Mouse (Mus musculus) cortical plate, adult 2 months (tissue): ENCODE measurements around the gene Evc2. TPM values are rescaled to one million over a fixed set of nuclear protein-coding genes. Genes with fewer than 3 reads are reported as not detected.

Experiments
- H3K27ac ChIP-seq: fragments of 200-500 bp; 2 replicates; pipeline ENCODE4 v1.5.1; 2012; ENCODE audit warnings: low read length, control low read depth, inconsistent platforms; ENCODE audit not compliant: insufficient read depth
- H3K4me1 ChIP-seq: fragments of 200-500 bp; 2 replicates; pipeline ENCODE4 v1.6.1; 2011; ENCODE audit warnings: low read length; ENCODE audit not compliant: control insufficient read depth, insufficient read depth
- H3K4me3 ChIP-seq: fragments of 200-500 bp; 2 replicates; pipeline ENCODE4 v1.5.1; 2011; ENCODE audit warnings: mild to moderate bottlenecking, low read length, control low read depth; ENCODE audit not compliant: insufficient read depth
- CTCF ChIP-seq: fragments of 200-500 bp; IDR thresholded peaks from 2 replicates; pipeline ENCODE4 v1.5.1; 2011; ENCODE audit warnings: mild to moderate bottlenecking, control low read depth, low read length; ENCODE audit not compliant: insufficient read depth; ENCODE audit errors: extremely low read depth
- POLR2A ChIP-seq: fragments of 200-500 bp; IDR thresholded peaks from 2 replicates; pipeline ENCODE4 v1.6.1; 2011; ENCODE audit warnings: mild to moderate bottlenecking, low read length, control low read depth; ENCODE audit not compliant: insufficient read depth; ENCODE audit errors: extremely low read depth
- polyA plus RNA-seq: library from polyadenylated mRNA; depleted of rRNA; stranded (reverse); fragments of >200 nt; gene quantifications from 2 replicates; pipeline ENCODE4 v1.2.3, GENCODE M21; 2012

The Evc2 gene
- polyA plus RNA-seq, 1 experiment: 20.5 TPM

GRCm38 (mm10) chr5:37330449-37331132, 7.7 kb upstream of the Evc2 start:
- H3K4me1 ChIP-seq: no peaks in the 10 kb centered on the region
- H3K4me3 ChIP-seq: no peak overlapping the region
- TF ChIP-seq POLR2A: no peak
- no peak for TF ChIP-seq CTCF
- no peak overlapping the region for H3K27ac ChIP-seq

GRCm38 (mm10) chr5:37331133-37331505, 7.2 kb upstream of the Evc2 start:
- no peaks in the 10 kb centered on the region for H3K4me1 ChIP-seq
- no peak for TF ChIP-seq CTCF
- TF ChIP-seq POLR2A: no peak
- H3K4me3 ChIP-seq: no peak overlapping the region
- no peak overlapping the region for H3K27ac ChIP-seq

GRCm38 (mm10) chr5:37332066-37332465, 6.2 kb upstream of the Evc2 start:
- no peak overlapping the region for H3K4me3 ChIP-seq
- peaks cover 1% of the 10 kb centered on the region; the same call in 1 of the 2 replicates for H3K4me1 ChIP-seq
- TF ChIP-seq CTCF: no peak
- TF ChIP-seq POLR2A: no peak
- H3K27ac ChIP-seq: no peak overlapping the region

GRCm38 (mm10) chr5:37335061-37335460, 3.2 kb upstream of the Evc2 start:
- Histone ChIP-seq H3K27ac (no peak overlapping the region), H3K4me1 (peaks cover 6% of the 10 kb centered on the region), H3K4me3 (no peak overlapping the region)
- no peak for TF ChIP-seq CTCF
- TF ChIP-seq POLR2A: no peak

DNA sequence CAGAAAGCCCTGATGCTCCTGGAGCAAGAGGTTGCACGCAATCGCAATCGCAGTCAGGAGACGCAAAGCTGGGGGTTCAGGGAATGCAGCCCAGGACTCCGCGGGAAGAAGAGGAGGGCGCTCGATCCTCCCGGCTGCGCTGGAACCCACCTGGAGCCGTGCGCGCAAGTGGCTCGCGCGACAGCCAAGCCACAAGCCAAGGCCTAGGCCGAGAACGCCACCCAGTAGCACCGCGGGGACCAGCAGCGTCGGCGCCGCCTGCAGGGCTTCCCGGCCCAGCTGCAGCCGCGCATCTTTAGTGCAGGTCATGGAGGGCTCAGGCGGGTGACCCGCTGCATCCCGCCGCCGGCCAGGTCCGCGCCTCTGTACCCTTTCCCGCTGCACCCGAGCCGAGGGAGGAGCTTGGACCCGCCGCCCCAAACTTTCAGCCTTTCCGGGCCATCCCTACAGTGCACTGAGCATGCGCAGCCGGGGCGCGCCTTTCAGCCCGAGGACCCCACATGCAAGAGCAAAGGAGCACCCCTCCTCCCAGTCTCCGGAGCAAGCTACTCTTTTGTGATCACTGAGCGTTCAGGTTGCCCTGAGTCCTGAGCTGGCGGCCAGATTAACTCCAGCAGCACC, 1.7 kb upstream of the Evc2 start, which contains the start of gene Evc:
Evc (minus strand) TSS at position 410 of the 621 bp plus-strand sequence.
- Histone ChIP-seq H3K4me3 (peak within 1 kb of the TSS; percentile 39), H3K27ac (no peak within 1 kb of the TSS), H3K4me1 (peaks cover 6% of the 10 kb centered on the region)
- TF ChIP-seq POLR2A (no peak), CTCF (no peak)

DNA sequence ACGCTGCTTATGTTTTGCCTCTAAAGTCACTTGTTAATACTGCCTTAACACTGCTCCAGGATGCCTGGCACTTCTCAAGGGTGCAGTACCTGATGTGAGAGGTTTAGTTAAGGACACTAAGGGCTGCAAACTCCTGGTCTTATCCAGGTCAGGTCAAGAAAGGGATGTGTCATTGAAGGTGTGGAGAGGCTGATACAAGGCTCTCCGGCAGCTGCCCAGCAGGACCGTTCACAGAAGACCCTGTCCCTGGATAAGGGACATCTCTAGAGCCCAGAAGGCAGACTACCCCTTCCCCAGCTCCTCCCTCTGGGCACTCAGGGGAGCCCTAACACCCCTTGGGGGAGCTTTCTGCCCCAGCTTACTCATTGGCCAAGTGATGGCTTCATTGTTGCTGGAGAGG, 603 bp upstream of the Evc2 start:
- no peak for TF ChIP-seq CTCF
- no peak for TF ChIP-seq POLR2A
- H3K4me3 ChIP-seq: no peak overlapping the region
- H3K27ac ChIP-seq: no peak overlapping the region
- peaks cover 6% of the 10 kb centered on the region for H3K4me1 ChIP-seq

GRCm38 (mm10) chr5:37343962-37344361, 5.7 kb downstream of the Evc2 start:
- no peaks in the 10 kb centered on the region for H3K4me1 ChIP-seq
- TF ChIP-seq POLR2A (no peak), CTCF (no peak)
- no peak overlapping the region for H3K27ac ChIP-seq
- no peak overlapping the region for H3K4me3 ChIP-seq

- H3K27ac ChIP-seq: no peak overlapping the region
- no peaks in the 10 kb centered on the region for H3K4me1 ChIP-seq
- no peak overlapping the region for H3K4me3 ChIP-seq
- no peak for TF ChIP-seq CTCF
- no peak for TF ChIP-seq POLR2A
Observed at GRCm38 (mm10) chr5:37351791-37352190, 13.5 kb downstream of the Evc2 start.

DNA sequence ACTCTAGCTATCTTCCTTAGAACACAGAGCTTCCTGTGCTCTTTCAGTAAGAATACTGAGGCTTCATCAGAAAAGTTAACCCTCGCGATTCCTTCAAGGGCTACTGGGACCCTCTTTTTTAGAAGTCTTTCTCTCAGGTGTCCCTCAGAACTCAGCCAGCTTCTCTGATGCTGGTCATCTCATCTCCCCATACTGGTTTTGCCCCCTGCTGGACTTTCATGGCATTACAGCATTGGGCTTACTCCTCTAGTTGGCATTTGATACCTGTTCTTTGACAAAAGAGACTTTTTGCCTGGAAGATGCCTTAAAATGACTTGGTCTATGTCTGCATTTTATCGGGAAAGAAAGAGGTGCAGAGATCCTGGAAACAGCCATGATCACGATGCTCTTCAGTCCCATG, 16.1 kb downstream of the Evc2 start:
- Histone ChIP-seq H3K4me3 (no peak overlapping the region), H3K4me1 (no peaks in the 10 kb centered on the region), H3K27ac (no peak overlapping the region)
- TF ChIP-seq CTCF (peak; percentile 62), POLR2A (no peak)

DNA sequence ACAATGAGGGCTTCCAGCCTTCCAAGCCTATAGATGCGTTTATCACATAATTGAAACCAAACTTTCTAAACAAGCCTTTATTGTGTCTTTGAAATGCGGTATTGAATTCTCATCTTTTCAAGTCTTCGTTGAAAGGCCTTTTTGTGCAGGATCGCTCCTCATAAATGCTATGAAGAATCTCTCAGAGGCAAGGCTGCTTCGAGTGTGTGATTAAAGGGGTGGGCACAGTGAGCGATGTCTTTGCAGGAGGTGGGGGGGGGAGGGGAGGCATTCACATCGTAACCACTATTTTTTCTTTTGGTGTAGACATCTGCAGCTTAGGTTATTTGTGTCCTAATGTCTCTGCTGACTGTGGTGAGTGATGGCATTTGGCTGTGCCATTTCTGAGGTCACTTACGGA, 17.7 kb downstream of the Evc2 start:
- no peak for TF ChIP-seq POLR2A
- TF ChIP-seq CTCF: no peak
- Histone ChIP-seq H3K27ac (no peak overlapping the region), H3K4me1 (no peaks in the 10 kb centered on the region), H3K4me3 (no peak overlapping the region)
